Mouse (Mus musculus) bone marrow, adult 2 months (tissue): ENCODE results near the gene Fgd3. TPM values are rescaled to one million over a fixed set of nuclear protein-coding genes. Genes with fewer than 3 reads are reported as not detected.

Source experiments
- H3K27ac ChIP-seq: fragments of 200-500 bp; 2 replicates; pipeline ENCODE4 v1.5.1; 2012; ENCODE audit warnings: low read depth, mild to moderate bottlenecking, control low read depth, inconsistent platforms, low read length; ENCODE audit not compliant: control insufficient read depth, poor library complexity, insufficient read depth
- H3K4me1 ChIP-seq: fragments of 200-500 bp; 2 replicates; pipeline ENCODE4 v1.6.1; 2011; ENCODE audit warnings: low read length; ENCODE audit not compliant: control insufficient read depth, insufficient read depth
- H3K4me3 ChIP-seq: fragments of 200-500 bp; replicated peaks from 2 replicates; pipeline ENCODE3; 2011; ENCODE audit warnings: mild to moderate bottlenecking, low read depth, low read length, control low read depth; ENCODE audit not compliant: control insufficient read depth
- CTCF ChIP-seq: fragments of 200-500 bp; IDR thresholded peaks from 2 replicates; pipeline ENCODE4 v1.5.1; 2011; ENCODE audit warnings: low read length, control low read depth; ENCODE audit not compliant: control insufficient read depth, insufficient read depth
- POLR2A ChIP-seq: fragments of 200-500 bp; IDR thresholded peaks from 2 replicates; pipeline ENCODE4 v1.6.1; 2011; ENCODE audit warnings: low read depth, mild to moderate bottlenecking, control low read depth, low read length, borderline replicate concordance; ENCODE audit not compliant: control insufficient read depth
- WGBS: fragments of 180-500 bp; shearing (Covaris S2); methylation state at CpG from one replicate; pipeline ENCODE4 v1.1.7; 2018; 5-methylcytosine and 5-hydroxymethylcytosine counted together
- polyA plus RNA-seq: library from polyadenylated mRNA; stranded (reverse); fragments of >200 nt; gene quantifications from 2 replicates; pipeline ENCODE4 v1.2.4, GENCODE M21; 2011; ENCODE audit warnings: low replicate concordance; ENCODE audit not compliant: missing spikeins, insufficient read depth, insufficient read length

Fgd3 gene
- polyA plus RNA-seq, 1 experiment, result 31.9 TPM

DNA sequence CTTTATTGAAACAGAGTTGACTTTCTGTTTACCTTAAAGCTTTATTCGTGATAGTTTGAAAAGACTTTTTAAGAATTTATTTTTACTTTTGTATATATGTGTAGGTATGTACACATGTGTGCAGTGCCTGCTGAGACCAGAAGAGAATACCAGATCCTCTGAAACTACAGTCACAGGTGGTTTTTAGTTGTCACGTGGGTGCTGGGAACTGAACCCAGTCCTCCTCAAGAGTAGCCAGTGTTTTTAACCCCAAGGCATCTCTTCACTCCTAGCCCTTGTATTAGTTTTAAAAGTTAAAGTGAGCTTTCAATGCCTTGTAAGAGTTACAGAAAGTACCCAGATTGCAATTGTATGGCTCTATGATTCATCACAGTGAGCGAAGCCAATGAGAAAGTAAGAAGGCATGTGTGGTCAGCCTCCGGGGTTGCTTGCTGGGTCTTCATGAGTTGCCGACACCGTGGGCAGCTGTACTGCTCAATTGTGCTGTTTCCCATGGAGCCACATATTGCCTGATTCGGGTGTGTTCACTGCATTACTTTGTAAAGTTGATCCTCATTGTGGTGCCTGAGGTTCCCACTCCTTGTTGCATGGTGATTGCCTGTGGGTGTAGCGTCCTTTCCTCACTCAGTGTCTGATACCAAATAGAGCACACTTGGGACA lies 37.4 kb upstream of the Fgd3 start:
- Histone ChIP-seq H3K4me1 (peaks cover 5% of the 10 kb centered on the region), H3K4me3 (no peak overlapping the region), H3K27ac (no peak overlapping the region)
- 89% methylated on average over 8 of the region's 8 CpGs for WGBS
- TF ChIP-seq POLR2A, result no peak
- no peak for TF ChIP-seq CTCF

DNA sequence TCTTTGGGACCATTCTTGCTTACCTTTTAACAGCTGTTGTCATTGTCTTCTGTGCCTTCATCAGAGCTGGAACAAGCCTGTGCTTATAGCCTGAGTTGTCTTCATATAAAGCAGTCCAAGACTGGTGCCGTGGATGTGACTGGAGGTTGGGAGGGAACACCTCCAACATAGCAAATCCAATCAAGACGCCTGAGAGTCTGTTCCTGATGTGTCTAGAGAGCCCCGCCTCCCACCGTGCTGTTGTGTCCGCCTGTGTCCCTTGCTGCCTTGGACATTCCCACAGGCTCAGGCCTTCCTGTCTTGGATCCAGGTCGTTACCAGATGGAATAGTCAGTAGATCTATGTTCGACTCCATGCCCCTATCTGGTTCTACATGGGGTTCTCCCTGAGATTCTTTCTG lies 36.0 kb upstream of the Fgd3 start:
- Histone ChIP-seq H3K4me3 (no peak overlapping the region), H3K27ac (no peak overlapping the region), H3K4me1 (peaks cover 8% of the 10 kb centered on the region)
- TF ChIP-seq POLR2A, result no peak
- no peak for TF ChIP-seq CTCF
- WGBS, result 87% methylated on average over 7 of the region's 7 CpGs

DNA sequence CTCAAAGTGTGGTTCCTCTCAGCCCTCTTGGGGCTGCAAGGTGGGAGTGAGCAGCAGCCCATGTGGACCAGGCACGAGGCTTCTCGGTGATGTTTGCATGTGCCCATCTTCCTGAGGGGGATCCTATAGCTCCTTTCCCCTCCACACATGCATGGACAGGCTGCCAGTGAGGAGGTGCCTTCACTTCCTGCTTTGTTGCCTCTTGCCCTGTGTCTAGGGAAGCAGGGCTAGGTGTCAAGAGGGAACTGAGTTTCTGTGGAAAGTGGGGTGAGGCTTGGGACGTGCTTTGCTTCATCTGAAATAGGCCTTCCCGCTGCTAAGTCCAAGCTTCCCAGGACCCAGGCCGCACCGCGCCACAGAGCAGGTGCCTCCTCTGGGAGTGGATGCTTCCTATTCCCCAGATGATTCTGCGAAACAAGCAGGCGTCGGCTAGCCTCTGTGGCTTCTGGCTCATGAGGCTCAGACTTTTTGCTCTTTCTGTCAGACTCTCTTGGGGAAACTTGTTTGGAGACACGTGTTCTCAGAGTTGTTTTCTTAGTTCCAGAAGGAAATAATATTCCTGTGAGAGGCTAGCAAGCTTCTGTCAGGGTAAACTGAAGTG lies 35.5 kb upstream of the Fgd3 start:
- TF ChIP-seq POLR2A (no peak), CTCF (no peak)
- peaks cover 8% of the 10 kb centered on the region for H3K4me1 ChIP-seq
- 74% methylated on average over 11 of the region's 11 CpGs for WGBS

DNA sequence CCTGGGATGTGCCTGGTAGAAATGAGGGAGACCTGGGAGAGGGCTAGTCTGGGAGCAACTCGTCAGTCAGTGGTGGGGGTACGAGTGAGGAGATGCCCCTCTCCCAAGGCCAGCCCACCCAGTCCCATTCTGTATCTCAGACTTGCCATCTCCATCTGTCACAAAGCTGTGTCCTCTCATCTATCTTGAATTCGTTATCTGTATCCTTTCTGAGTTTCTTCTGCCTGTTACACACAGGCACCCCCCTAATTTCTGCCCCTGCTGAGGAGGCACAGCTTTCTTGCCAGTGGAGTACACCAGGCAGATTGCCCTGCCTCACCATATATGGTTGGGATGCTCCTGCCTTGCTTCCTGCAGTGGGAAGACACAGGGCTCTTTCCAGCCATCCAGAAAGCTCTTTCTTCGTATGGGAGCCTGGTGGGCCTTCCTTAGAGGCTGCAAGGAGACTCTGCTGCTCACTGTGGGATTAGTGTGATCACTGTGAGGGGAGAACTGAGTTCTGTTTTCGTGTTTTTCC lies 33.9 kb upstream of the Fgd3 start:
- TF ChIP-seq POLR2A, result no peak
- no peak for TF ChIP-seq CTCF
- H3K27ac ChIP-seq, result no peak overlapping the region
- WGBS, result 77% methylated on average over 5 of the region's 5 CpGs
- peaks cover 10% of the 10 kb centered on the region for H3K4me1 ChIP-seq
- H3K4me3 ChIP-seq, result no peak overlapping the region

More for the DNA sequence above, 35.5 kb upstream of the Fgd3 start:
- Histone ChIP-seq H3K27ac (no peak overlapping the region), H3K4me3 (no peak overlapping the region)

DNA sequence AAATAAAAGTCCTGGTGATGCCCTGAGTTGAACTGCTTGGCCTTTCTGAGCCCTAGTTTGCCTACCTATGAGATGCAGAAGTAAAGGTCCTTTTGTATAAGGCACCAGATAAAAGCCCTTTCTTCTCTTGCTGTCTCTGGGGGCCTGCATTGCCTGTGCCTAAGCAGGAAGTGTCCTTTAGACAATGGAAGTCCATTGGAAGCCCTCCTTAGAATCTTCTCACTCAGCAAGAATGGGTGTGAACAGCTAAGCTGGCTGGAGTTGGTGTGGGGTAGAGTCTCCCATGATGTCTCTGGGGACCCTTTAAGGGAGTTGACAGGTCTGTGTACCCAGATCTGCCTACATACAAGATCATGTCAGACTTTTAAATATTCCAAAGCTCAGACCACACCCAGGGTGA lies 33.3 kb upstream of the Fgd3 start:
- no peak overlapping the region for H3K4me3 ChIP-seq
- no peak for TF ChIP-seq POLR2A
- no peak for TF ChIP-seq CTCF
- H3K27ac ChIP-seq, result no peak overlapping the region
- H3K4me1 ChIP-seq, result peaks cover 12% of the 10 kb centered on the region

DNA sequence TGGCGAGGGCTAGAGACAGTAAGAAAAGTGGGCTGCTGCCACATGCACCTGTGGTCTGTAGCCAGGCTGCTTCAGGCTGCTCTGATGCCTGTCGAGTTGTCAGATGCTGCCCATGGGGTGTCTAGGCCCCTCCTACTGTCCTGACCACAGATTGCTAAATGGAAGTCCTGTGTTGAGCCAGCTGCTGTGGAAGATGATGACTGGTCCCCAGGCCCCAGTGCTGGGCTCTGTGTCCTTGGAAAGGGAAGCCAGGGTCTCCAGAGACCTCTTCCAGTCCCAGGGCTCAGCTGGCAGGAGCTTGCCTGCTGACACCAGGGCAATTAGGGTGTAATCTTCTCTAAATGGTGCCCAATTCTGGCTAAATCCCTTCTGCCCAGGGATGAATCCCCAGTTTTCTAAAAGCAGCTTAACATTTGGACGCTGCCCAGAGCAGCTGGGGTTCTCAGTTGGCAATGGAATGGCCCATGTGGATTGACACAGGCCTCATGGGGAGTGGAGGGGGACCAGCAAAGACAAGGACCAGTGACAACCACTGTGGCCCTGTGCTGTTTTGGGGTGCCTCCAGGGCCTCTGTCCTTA lies 32.6 kb upstream of the Fgd3 start:
- peaks cover 12% of the 10 kb centered on the region for H3K4me1 ChIP-seq

DNA sequence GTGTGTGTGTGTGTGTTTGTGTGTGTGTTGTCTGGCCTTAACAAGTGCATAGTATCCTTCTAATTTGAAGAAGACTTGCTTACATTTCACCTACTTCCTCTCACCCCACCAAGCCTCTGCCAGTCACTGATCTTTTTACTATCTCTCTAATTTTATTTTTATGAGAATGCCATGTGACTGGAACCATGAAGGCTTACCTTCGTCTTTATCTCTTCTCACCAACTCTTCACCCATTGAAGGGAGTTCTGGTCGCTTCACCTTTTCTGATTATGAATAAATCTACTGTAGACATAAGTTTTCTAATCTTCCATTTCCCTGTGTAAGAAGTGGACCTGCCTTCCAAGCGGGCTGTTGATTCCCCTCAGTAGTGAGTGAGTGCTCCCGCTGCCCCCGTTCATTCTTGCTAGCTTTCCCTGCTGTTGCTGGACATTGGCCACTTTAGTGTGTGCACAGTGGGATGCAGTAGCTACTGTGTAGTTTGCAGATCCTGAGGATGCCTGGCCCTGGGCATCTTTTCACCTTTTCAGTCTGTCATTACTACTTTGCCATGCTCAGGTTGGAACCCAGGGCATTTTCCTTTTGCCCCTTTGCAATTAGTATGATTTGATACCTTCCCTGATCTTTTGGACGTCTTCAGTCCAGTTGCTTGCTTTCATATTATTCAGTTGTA lies 29.9 kb upstream of the Fgd3 start:
- WGBS, result 69% methylated on average over 6 of the region's 6 CpGs
- H3K4me1 ChIP-seq, result peaks cover 9% of the 10 kb centered on the region
- no peak overlapping the region for H3K27ac ChIP-seq
- TF ChIP-seq CTCF (no peak), POLR2A (no peak)
- no peak overlapping the region for H3K4me3 ChIP-seq

More for the DNA sequence above, 32.6 kb upstream of the Fgd3 start:
- 37% methylated on average over 3 of the region's 3 CpGs for WGBS
- TF ChIP-seq POLR2A (no peak), CTCF (no peak)
- no peak overlapping the region for H3K27ac ChIP-seq
- no peak overlapping the region for H3K4me3 ChIP-seq

DNA sequence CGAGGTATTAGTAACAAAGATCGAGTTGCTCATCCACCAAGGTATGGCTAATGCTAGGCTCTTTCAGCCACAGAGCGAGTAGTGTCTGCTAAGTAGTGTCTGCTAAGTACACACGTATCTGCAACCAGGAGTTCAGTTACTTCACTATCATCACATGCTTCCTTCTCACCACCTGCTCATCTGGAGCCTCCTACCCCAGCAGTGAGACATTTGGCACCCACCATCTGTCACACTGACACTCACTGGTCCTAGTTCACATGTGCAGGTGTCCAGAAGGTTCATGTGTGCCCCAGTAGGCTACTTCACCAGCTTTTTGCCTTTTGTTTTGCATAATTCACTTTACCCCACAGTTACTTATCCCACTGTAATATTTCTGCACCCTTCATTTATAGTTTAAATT lies 29.2 kb upstream of the Fgd3 start:
- H3K27ac ChIP-seq, result no peak overlapping the region; the same call in 1 of the 2 replicates
- WGBS, result 62% methylated on average over 4 of the region's 4 CpGs

More for the DNA sequence above, 29.2 kb upstream of the Fgd3 start:
- Histone ChIP-seq H3K4me1 (peaks cover 12% of the 10 kb centered on the region), H3K4me3 (no peak overlapping the region)
- TF ChIP-seq POLR2A (no peak), CTCF (no peak)
